Mouse (Mus musculus): ENCODE data around the gene Ppp4c. TPM values are rescaled to one million over a fixed set of nuclear protein-coding genes. Genes with fewer than 3 reads are reported as not detected.
"Not testable (repeated sequence)": the region's sequence is repeated elsewhere in the genome, so short reads cannot be mapped to it uniquely, and the experiment has no call there.

Ppp4c gene
- polyA plus RNA-seq, 1 experiment from 2014 or later: 180 TPM

DNA sequence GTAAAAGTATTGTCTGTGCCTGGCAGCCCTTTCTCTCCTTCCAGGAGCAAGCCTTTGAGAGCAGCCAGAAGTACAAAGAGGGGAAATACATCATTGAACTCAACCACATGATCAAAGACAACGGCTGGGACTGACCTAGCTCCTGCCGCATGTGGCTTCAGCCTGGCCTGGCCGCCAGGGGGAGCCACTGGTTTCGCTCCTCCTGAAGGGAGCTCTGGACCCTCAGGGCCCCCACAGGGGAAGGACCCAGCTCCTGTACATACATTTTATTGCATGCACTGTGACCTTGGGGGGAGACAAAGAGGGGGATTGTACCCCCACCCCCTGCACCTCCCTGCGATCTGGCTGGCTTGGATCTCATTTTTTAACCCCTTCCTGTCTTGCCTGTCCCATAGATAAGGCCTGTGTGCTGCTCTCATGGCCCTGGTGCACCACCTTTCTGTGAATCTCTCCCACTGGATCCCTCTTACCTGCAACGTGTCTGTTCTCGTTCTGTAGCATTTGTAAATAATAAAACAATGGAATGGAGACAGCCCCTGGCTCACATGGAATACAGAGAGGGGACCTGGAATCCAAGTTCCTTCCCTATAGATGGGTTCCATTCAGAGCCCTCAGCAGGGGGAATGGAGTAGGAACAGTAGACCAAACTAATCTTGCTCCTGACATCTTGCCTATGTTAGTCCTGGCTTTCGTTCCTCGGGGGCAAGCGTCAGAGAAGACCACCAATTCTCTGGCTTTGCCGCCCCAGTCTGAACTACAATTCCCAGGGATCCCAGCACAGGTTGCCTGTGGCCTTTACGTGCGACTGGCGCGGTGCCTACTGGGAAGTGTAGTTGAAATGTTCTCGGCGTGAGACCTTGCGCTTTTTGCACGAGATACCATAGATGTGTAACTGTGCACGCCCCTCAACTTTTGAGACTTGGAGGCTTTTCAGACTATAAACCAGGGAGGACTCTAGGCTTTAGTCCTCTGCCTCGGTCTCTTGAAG lies 12.0 kb downstream of the Ppp4c start:
- no peaks in the 10 kb centered on the region for H3K9me3 ChIP-seq (replicated peaks; ENCODE audit: control insufficient read depth, low read length)
- WGBS: 2% methylated on average over 21 of the region's 21 CpGs
- H3K4me1 ChIP-seq (ENCODE audit: control insufficient read depth, insufficient read depth, low read length): peaks cover 34% of the 10 kb centered on the region
- H3K9ac ChIP-seq (ENCODE audit: low read length): peak overlapping the region; percentile 67
- peak overlapping the region; percentile 58 for H3K27ac ChIP-seq (ENCODE audit: low read length)
- peak overlapping the region; percentile 98 for H3K4me2 ChIP-seq (ENCODE audit: low read depth, low read length)
- H3K36me3 ChIP-seq (ENCODE audit: control insufficient read depth, insufficient read depth, low read length): 0 out of 2 replicates have a peak, but pooled peaks cover 3% of the 10 kb centered on the region
- peak; percentile 63 for ATAC-seq (ENCODE audit: insufficient read depth, low FRiP score)
- H3K27me3 ChIP-seq (ENCODE audit: control insufficient read depth, insufficient read depth, low read length): no peaks in the 10 kb centered on the region
- H3K4me3 ChIP-seq (replicated peaks; ENCODE audit: low read length): peak overlapping the region; percentile 52

DNA sequence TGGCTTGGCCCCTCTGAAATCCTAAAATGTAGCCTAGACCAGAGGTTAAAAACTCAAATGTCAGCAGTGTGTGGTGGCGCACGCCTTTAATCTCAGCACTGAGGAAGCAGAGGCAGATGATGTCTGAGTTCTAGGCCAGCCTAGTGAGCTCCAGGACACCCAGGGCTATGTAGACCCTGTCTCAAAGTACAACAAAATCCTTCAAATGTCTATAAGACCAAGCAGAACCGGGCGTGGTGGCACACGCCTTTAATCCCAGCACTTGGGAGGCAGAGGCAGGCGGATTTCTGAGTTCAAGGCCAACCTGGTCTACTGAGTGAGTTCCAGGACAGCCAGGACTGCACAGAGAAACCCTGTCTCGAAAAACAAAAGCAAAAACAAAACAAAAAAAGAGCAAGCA lies 13.2 kb downstream of the Ppp4c start:
- H3K4me2 ChIP-seq (ENCODE audit: low read depth, low read length); H3K27me3 ChIP-seq (ENCODE audit: control insufficient read depth, insufficient read depth, low read length); H3K4me3 ChIP-seq (replicated peaks; ENCODE audit: low read length); H3K36me3 ChIP-seq (ENCODE audit: control insufficient read depth, insufficient read depth, low read length); ATAC-seq (ENCODE audit: insufficient read depth, low FRiP score); H3K9ac ChIP-seq (ENCODE audit: low read length); H3K27ac ChIP-seq (ENCODE audit: low read length); H3K9me3 ChIP-seq (replicated peaks; ENCODE audit: control insufficient read depth, low read length): not testable (repeated sequence)
- 86% methylated on average over 7 of the region's 7 CpGs for WGBS
- H3K4me1 ChIP-seq (ENCODE audit: control insufficient read depth, insufficient read depth, low read length): peaks cover 34% of the 10 kb centered on the region

DNA sequence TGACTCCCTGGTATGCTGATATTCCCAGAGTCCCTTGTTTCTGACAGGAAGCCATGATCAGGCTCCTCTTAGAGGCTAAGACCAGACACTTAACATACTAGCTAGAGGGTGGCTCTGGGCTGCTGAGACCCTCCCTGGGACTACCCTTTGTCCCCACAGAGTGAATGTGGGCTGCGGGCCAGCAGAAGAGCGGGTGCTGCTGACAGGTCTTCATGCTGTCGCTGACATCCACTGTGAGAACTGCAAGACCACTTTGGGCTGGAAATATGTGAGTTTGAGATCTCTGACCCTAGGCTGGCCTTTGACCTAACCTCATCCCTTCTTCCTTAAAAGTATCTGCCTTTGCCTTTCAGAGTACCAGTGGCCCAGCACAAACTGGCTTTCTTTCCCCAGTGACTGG lies 14.1 kb downstream of the Ppp4c start:
- H3K9me3 ChIP-seq (replicated peaks; ENCODE audit: control insufficient read depth, low read length): no peaks in the 10 kb centered on the region
- H3K4me3 ChIP-seq (replicated peaks; ENCODE audit: low read length): no peak overlapping the region
- H3K4me2 ChIP-seq (ENCODE audit: low read depth, low read length): peak overlapping the region; percentile 95
- H3K9ac ChIP-seq (ENCODE audit: low read length): peak overlapping the region; percentile 88; the same call in 1 of the 2 replicates
- no peaks in the 10 kb centered on the region for H3K36me3 ChIP-seq (ENCODE audit: control insufficient read depth, insufficient read depth, low read length)
- H3K27ac ChIP-seq (ENCODE audit: low read length): no peak overlapping the region
- H3K27me3 ChIP-seq (ENCODE audit: control insufficient read depth, insufficient read depth, low read length): no peaks in the 10 kb centered on the region
- 78% methylated on average over 3 of the region's 3 CpGs for WGBS
- H3K4me1 ChIP-seq (ENCODE audit: control insufficient read depth, insufficient read depth, low read length): peaks cover 34% of the 10 kb centered on the region
- no peak for ATAC-seq (ENCODE audit: insufficient read depth, low FRiP score)

DNA sequence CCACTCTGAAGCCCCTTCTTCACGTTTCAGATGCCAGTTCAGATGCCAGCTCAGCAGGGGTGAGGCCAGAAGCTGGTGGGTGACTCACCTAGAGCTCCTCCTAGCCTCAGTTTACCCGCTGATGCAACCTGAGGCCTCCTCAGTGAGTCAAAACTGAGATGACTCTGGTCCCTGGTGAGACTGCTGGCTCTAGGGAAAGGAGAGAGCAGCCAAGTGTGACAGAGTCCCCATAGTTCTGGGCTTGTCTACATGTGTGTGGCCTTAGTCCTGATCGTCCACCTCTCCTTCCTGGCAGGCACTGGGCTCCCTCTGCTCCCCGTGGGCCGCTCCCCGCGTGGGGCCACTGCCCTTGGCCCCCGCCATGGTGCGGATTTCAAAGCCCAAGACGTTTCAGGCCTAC lies 14.8 kb downstream of the Ppp4c start:
- Histone ChIP-seq H3K9ac (ENCODE audit: low read length) (peak overlapping the region; percentile 88), H3K4me1 (ENCODE audit: control insufficient read depth, insufficient read depth, low read length) (peaks cover 34% of the 10 kb centered on the region)

DNA sequence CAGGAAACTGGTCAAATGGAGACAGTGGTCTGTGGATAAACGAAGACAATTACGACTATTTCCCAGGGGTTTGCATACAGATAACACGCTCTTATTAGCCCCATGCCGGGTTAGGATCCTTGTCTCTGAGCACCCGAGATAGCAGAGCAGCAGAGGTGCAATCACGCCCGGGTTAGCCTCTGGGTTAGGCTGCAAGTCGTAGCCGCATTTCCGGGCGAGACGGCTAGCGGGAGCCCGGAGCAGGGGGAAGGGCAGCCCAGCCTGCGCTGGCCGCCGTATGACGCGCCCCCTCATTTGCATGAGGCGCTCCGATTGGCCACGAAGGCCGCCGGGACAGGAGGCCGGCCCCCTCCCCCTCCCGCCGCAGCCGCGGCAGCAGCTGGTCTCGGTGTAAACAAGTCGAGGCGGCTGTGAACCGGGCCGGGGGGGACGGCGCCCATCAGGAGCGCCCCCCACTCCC lies 15.7 kb downstream of the Ppp4c start, which contains the start of gene Ypel3:
Ypel3 (plus strand) TSS at position 358 of the 460 bp plus-strand sequence.
- no peaks in the 10 kb centered on the region for H3K27me3 ChIP-seq (ENCODE audit: control insufficient read depth, insufficient read depth, low read length)
- peak within 1 kb of the TSS; percentile 88 for H3K9ac ChIP-seq (ENCODE audit: low read length)
- peaks cover 32% of the 10 kb centered on the region for H3K4me1 ChIP-seq (ENCODE audit: control insufficient read depth, insufficient read depth, low read length)
- WGBS: under 1% methylated on average over 37 of the region's 37 CpGs
- H3K9me3 ChIP-seq (replicated peaks; ENCODE audit: control insufficient read depth, low read length): no peaks in the 10 kb centered on the region
- peak within 1 kb of the TSS; percentile 70 for H3K4me3 ChIP-seq (replicated peaks; ENCODE audit: low read length)
- H3K27ac ChIP-seq (ENCODE audit: low read length): peak within 1 kb of the TSS; percentile 89
- no peaks in the 10 kb centered on the region for H3K36me3 ChIP-seq (ENCODE audit: control insufficient read depth, insufficient read depth, low read length)
- H3K4me2 ChIP-seq (ENCODE audit: low read depth, low read length): peak within 1 kb of the TSS; percentile 95
- peak; percentile 94 for ATAC-seq (ENCODE audit: insufficient read depth, low FRiP score)

More for the DNA sequence above, 14.8 kb downstream of the Ppp4c start:
- Histone ChIP-seq H3K9me3 (replicated peaks; ENCODE audit: control insufficient read depth, low read length) (no peaks in the 10 kb centered on the region), H3K36me3 (ENCODE audit: control insufficient read depth, insufficient read depth, low read length) (no peaks in the 10 kb centered on the region), H3K27ac (ENCODE audit: low read length) (peak overlapping the region; percentile 67), H3K4me3 (replicated peaks; ENCODE audit: low read length) (peak overlapping the region; percentile 70), H3K4me2 (ENCODE audit: low read depth, low read length) (peak overlapping the region; percentile 95), H3K27me3 (ENCODE audit: control insufficient read depth, insufficient read depth, low read length) (no peaks in the 10 kb centered on the region)
- WGBS: 51% methylated on average over 10 of the region's 10 CpGs
- ATAC-seq (ENCODE audit: insufficient read depth, low FRiP score): no peak

DNA sequence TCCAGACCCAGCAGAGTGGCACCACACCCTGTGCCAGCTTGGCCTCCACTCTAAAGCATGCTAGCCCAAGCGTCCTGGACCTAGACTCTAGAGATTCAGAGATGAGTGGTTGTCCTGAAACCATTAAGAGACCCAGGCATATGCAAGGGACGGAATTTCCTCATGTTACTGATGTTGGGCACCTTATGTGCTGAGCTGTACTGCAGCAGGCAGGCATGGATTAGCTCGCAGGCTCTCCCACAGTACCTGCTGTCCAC lies 16.4 kb downstream of the Ppp4c start:
- WGBS: 53% methylated on average over 3 of the region's 3 CpGs
- H3K36me3 ChIP-seq (ENCODE audit: control insufficient read depth, insufficient read depth, low read length): no peaks in the 10 kb centered on the region
- peaks cover 25% of the 10 kb centered on the region for H3K4me1 ChIP-seq (ENCODE audit: control insufficient read depth, insufficient read depth, low read length)
- H3K4me2 ChIP-seq (ENCODE audit: low read depth, low read length): peak overlapping the region; percentile 95
- H3K9me3 ChIP-seq (replicated peaks; ENCODE audit: control insufficient read depth, low read length): no peaks in the 10 kb centered on the region
- peak overlapping the region; percentile 88; the same call in 1 of the 2 replicates for H3K9ac ChIP-seq (ENCODE audit: low read length)
- ATAC-seq (ENCODE audit: insufficient read depth, low FRiP score): no peak
- no peak overlapping the region for H3K4me3 ChIP-seq (replicated peaks; ENCODE audit: low read length)
- H3K27me3 ChIP-seq (ENCODE audit: control insufficient read depth, insufficient read depth, low read length): no peaks in the 10 kb centered on the region
- H3K27ac ChIP-seq (ENCODE audit: low read length): peak overlapping the region; percentile 89

DNA sequence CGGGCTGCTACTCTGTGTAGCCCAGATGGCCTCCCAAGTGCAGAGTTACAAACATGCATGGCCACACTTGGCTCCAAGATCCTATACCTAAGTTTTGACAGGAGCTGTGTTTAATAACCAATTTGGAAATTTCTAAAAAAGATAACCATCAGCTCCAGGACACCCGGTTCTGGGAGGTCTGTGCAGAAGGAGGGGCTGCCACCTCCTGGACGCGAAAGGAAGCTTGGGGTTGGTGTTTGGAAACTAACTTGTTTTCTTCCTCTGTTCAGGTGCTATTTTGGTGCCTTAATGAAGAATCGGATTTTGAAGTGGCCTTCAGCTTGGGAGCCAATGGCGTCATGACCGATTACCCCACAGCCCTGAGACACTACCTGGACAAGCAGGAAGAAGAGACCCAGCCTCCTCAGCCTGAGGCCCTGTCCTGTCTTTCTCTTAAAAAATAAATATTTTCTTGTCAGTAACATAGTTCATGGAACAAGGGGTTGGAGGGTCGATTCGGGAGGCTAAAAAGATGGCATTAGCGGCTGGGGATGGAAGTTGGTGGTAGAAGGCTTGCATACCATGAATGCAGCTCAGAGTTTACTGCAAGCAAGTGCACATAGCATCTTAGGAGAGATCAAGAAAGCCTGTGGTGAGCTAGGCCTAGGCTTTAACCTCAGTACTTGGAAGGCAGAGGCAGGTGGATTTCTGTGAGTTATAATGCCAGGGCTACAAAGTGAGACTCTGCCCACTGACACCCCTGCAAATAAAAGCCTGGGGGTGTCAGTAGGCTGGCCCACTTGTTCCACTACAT lies 16.9 kb downstream of the Ppp4c start:
- Histone ChIP-seq H3K4me2 (ENCODE audit: low read depth, low read length) (no peak overlapping the region), H3K4me1 (ENCODE audit: control insufficient read depth, insufficient read depth, low read length) (peaks cover 24% of the 10 kb centered on the region), H3K9ac (ENCODE audit: low read length) (no peak overlapping the region), H3K27ac (ENCODE audit: low read length) (peak overlapping the region; percentile 89), H3K4me3 (replicated peaks; ENCODE audit: low read length) (no peak overlapping the region), H3K36me3 (ENCODE audit: control insufficient read depth, insufficient read depth, low read length) (no peaks in the 10 kb centered on the region), H3K27me3 (ENCODE audit: control insufficient read depth, insufficient read depth, low read length) (no peaks in the 10 kb centered on the region), H3K9me3 (replicated peaks; ENCODE audit: control insufficient read depth, low read length) (no peaks in the 10 kb centered on the region)
- 74% methylated on average over 10 of the region's 10 CpGs for WGBS
- no peak for ATAC-seq (ENCODE audit: insufficient read depth, low FRiP score)

DNA sequence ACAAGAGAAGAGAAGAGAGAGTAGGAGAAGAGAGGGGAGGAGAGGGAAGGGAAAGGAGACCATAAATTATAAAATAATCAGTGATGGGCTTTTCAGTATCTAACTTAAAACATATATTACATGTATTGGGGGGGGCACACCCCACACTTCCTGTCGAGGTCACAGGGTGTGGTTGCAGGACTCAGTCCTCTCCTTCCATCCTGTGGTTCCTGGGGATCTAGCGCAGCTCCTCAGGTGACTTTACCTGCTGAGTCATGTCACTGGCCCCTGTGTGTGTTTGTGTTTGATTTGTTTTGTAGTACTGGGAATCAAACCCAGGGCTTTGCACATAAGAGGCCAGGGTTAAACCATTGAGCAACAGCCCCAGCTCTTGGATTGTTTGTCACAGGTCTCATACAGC lies 17.8 kb downstream of the Ppp4c start:
- no peak overlapping the region for H3K9ac ChIP-seq (ENCODE audit: low read length)
- H3K9me3 ChIP-seq (replicated peaks; ENCODE audit: control insufficient read depth, low read length): no peaks in the 10 kb centered on the region
- H3K27me3 ChIP-seq (ENCODE audit: control insufficient read depth, insufficient read depth, low read length): no peaks in the 10 kb centered on the region
- peaks cover 8% of the 10 kb centered on the region; the same call in 1 of the 2 replicates for H3K36me3 ChIP-seq (ENCODE audit: control insufficient read depth, insufficient read depth, low read length)
- 56% methylated on average over 2 of the region's 2 CpGs for WGBS
- H3K4me3 ChIP-seq (replicated peaks; ENCODE audit: low read length): no peak overlapping the region
- no peak for ATAC-seq (ENCODE audit: insufficient read depth, low FRiP score)
- peaks cover 15% of the 10 kb centered on the region for H3K4me1 ChIP-seq (ENCODE audit: control insufficient read depth, insufficient read depth, low read length)
- H3K4me2 ChIP-seq (ENCODE audit: low read depth, low read length): no peak overlapping the region
- no peak overlapping the region for H3K27ac ChIP-seq (ENCODE audit: low read length)

DNA sequence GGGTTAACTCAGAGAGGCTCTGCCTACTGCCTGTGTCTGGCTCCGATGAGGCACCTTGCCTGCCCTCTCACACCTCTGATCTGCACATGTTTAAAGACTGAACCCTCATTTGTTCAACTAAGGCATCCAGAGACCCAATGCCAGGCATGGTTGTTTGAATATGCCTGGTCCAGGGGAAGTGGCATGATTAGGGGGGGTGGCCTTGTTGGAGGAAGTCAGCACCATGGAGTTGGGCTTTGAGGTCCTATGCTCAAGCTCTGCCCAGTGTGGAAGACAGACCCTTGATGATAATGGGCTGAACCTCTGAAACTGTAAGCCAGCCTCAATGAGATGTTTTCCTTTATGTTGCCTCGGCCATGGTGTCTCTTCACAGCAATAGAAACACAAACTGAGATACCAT lies 18.9 kb downstream of the Ppp4c start:
- WGBS: 78% methylated on average over 2 of the region's 2 CpGs
- Histone ChIP-seq H3K36me3 (ENCODE audit: control insufficient read depth, insufficient read depth, low read length) (peaks cover 8% of the 10 kb centered on the region; the same call in 1 of the 2 replicates), H3K27me3 (ENCODE audit: control insufficient read depth, insufficient read depth, low read length) (no peaks in the 10 kb centered on the region), H3K4me1 (ENCODE audit: control insufficient read depth, insufficient read depth, low read length) (peaks cover 15% of the 10 kb centered on the region), H3K4me2 (ENCODE audit: low read depth, low read length) (no peak overlapping the region), H3K27ac (ENCODE audit: low read length) (no peak overlapping the region), H3K9me3 (replicated peaks; ENCODE audit: control insufficient read depth, low read length) (no peaks in the 10 kb centered on the region), H3K9ac (ENCODE audit: low read length) (no peak overlapping the region), H3K4me3 (replicated peaks; ENCODE audit: low read length) (no peak overlapping the region)
- ATAC-seq (ENCODE audit: insufficient read depth, low FRiP score): no peak

All from stomach, embryonic 16.5 days (tissue).